Mouse (Mus musculus) kidney, adult 2 months (tissue): ENCODE measurements around the gene Gm11361.

Experiments used
- CTCF ChIP-seq: fragments of 200-500 bp; conservative IDR thresholded peaks from 2 replicates; pipeline ENCODE4 v1.5.1; 2011; ENCODE audit warnings: low read depth, mild to moderate bottlenecking, control low read depth, low read length, moderate library complexity, mixed read lengths; ENCODE audit not compliant: insufficient read depth, insufficient read length
- POLR2A ChIP-seq: fragments of 200-500 bp; IDR thresholded peaks from one replicate; pipeline ENCODE4 v1.6.1; 2011; ENCODE audit warnings: low read depth, low read length, control low read depth

- TF ChIP-seq CTCF (no peak), POLR2A (no peak)
These were observed 30.0 kb downstream of the Gm11361 start for GRCm38 (mm10) chr13:28287368-28287767.
